Mouse (Mus musculus) myocyte (in vitro differentiated cells): ENCODE results near the gene Qprt. TPM values are rescaled to one million over a fixed set of nuclear protein-coding genes. Genes with fewer than 3 reads are reported as not detected.

ENCODE experiments used
- H3K27me3 ChIP-seq: one replicate; pipeline ENCODE4 v1.6.1; 2011; ENCODE audit not compliant: control insufficient read depth, insufficient read depth, insufficient read length
- H3K36me3 ChIP-seq: one replicate; pipeline ENCODE4 v1.6.1; 2011; ENCODE audit not compliant: control insufficient read depth, insufficient read depth
- H3K4me2 ChIP-seq: one replicate; pipeline ENCODE4 v1.6.1; 2011; ENCODE audit warnings: low read depth, control low read depth
- H3K4me3 ChIP-seq: one replicate; pipeline ENCODE4 v1.5.1; 2011; ENCODE audit warnings: mild to moderate bottlenecking, control low read depth, moderate library complexity
- H3K79me2 ChIP-seq: one replicate; pipeline ENCODE4 v1.6.1; 2011; ENCODE audit not compliant: control insufficient read depth, insufficient read depth
- H3ac ChIP-seq: one replicate; pipeline ENCODE4 v1.6.1; 2011; ENCODE audit not compliant: control insufficient read depth, insufficient read length
- CEBPB ChIP-seq: IDR thresholded peaks from 2 replicates; pipeline ENCODE4 v1.6.1; 2011; ENCODE audit warnings: mild to moderate bottlenecking, moderate library complexity; ENCODE audit not compliant: poor library complexity, insufficient read depth, severe bottlenecking
- E2F4 ChIP-seq: IDR thresholded peaks from one replicate; pipeline ENCODE4 v1.6.1; 2011; ENCODE audit warnings: mild to moderate bottlenecking, control low read depth, moderate library complexity; ENCODE audit not compliant: insufficient read depth
- MAX ChIP-seq: IDR thresholded peaks from one replicate; pipeline ENCODE4 v1.6.1; 2011; ENCODE audit warnings: low read depth, mild to moderate bottlenecking, control low read depth
- MYOD1 ChIP-seq, 3 experiments: IDR thresholded peaks; one replicate each; pipeline ENCODE4 v1.6.1; 2011; ENCODE audit warnings: control low read depth in 2 of 3, low read depth in 2 of 3, mild to moderate bottlenecking in 2 of 3, moderate library complexity in 1 of 3; ENCODE audit not compliant: insufficient read length in 2 of 3, control insufficient read depth in 1 of 3
- MYOG ChIP-seq, 3 experiments: IDR thresholded peaks; one replicate each; pipeline ENCODE4 v1.6.1; 2011; ENCODE audit warnings: control low read depth in 2 of 3, low read depth in 2 of 3, mild to moderate bottlenecking in 2 of 3; ENCODE audit not compliant: insufficient read length in 2 of 3, control insufficient read depth in 1 of 3, insufficient read depth in 1 of 3
- POLR2A ChIP-seq: IDR thresholded peaks from one replicate; pipeline ENCODE4 v1.6.1; 2011; ENCODE audit warnings: low read depth, mild to moderate bottlenecking, control low read depth, moderate library complexity; ENCODE audit not compliant: insufficient read length
- POLR2AphosphoS2 ChIP-seq: IDR thresholded peaks from one replicate; pipeline ENCODE4 v1.6.1; 2011; ENCODE audit warnings: low read depth, control low read depth; ENCODE audit not compliant: insufficient read length
- REST ChIP-seq: IDR thresholded peaks from one replicate; pipeline ENCODE4 v1.6.1; 2011; ENCODE audit warnings: mild to moderate bottlenecking, control low read depth, moderate library complexity; ENCODE audit not compliant: insufficient read depth, insufficient read length
- SRF ChIP-seq: IDR thresholded peaks from one replicate; pipeline ENCODE4 v1.6.1; 2011; ENCODE audit warnings: low read depth; ENCODE audit not compliant: control insufficient read depth, insufficient read length
- TCF12 ChIP-seq: IDR thresholded peaks from one replicate; pipeline ENCODE4 v1.6.1; 2011; ENCODE audit warnings: mild to moderate bottlenecking, control low read depth; ENCODE audit not compliant: poor library complexity, insufficient read depth, severe bottlenecking
- TCF3 ChIP-seq: IDR thresholded peaks from one replicate; pipeline ENCODE4 v1.6.1; 2011; ENCODE audit warnings: low read depth, control low read depth; ENCODE audit not compliant: insufficient read length
- USF1 ChIP-seq: IDR thresholded peaks from one replicate; pipeline ENCODE4 v1.6.1; 2011; ENCODE audit warnings: low read depth, mild to moderate bottlenecking, control low read depth, moderate library complexity
- polyA plus RNA-seq: library from polyadenylated mRNA; unstranded; fragments of >200 nt; fragmentation: generic; extraction: Trizol; gene quantifications from one replicate; pipeline ENCODE4 v1.2.1, GENCODE M21; 2012; ENCODE audit warnings: missing spikeins

Gene Qprt
- polyA plus RNA-seq, 1 experiment, result 0.04 TPM

DNA sequence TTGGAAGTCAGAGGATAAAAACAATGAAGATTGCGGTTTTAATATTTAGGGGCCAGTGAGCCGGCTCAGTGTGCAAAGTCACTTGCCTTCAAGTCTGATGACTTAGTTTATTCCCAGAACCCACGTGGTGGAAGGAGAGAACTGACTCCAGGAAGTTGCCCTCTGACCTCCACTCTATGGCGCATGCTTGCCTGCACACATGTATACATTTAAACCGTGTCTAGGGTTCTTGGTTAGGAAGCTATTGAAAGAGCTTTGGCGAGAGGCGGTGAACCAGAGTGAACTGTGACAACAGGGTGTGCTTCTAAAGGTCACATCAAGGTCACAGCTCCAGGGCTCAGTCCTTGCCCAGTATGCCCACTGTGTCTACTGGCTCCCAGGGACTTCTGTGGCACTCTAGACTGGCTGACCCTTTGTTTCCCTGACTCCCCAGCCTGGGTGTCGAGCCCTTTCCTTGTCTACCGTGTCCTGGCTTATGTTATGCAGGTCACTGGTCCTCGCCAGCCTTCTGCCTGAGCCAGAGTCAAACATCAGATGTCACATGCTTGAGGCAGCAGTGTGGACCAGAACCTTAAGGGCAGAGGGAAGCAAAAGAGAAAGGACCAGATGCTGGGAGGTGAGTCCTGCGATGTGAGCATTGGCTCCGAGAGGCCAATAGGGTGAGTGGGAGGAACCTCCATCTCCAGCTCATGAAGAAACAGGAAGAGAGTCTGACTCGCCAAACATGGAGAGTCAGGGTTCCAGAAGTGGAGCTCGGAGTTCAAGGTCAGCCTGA lies 3.2 kb downstream of the Qprt start:
- Histone ChIP-seq H3K4me2 (no peak overlapping the region), H3K79me2 (no peaks in the 10 kb centered on the region), H3K27me3 (no peaks in the 10 kb centered on the region), H3K36me3 (no peaks in the 10 kb centered on the region), H3K4me3 (no peak overlapping the region), H3ac (no peak overlapping the region)
- TF ChIP-seq POLR2AphosphoS2 (no peak), SRF (no peak), MYOD1 (IDR thresholded peaks at IDR 0.05; ENCODE audit: control insufficient read depth in 1 of 3, insufficient read length in 2 of 3, low read depth in 2 of 3) (no peak), TCF3 (no peak), MYOG (IDR thresholded peaks at IDR 0.05; ENCODE audit: control insufficient read depth in 1 of 3, insufficient read depth in 1 of 3, insufficient read length in 2 of 3, low read depth in 2 of 3) (no peak), REST (no peak), MAX (no peak)

DNA sequence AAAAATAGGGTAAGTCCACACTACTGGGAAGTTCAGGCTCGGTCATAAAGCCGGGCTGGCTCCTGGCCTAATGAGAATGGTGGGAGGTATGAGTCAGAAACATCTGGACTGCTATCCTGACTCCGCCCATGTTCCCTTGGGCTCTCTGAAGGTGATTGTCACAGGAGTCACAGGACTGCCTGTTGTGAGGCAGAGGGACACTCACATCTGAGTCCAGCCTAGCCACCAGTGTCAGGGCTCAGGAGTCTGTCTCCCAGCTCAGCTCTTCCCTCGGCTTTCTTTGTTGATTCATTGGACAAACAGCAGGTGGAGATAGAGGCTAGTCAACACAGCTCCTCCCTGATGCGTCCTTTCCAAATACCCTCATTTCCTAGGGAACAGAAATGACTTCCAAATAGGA lies 4.1 kb downstream of the Qprt start:
- Histone ChIP-seq H3K4me2 (peak overlapping the region; percentile 19), H3K36me3 (no peaks in the 10 kb centered on the region), H3ac (no peak overlapping the region), H3K4me3 (no peak overlapping the region), H3K27me3 (no peaks in the 10 kb centered on the region), H3K79me2 (no peaks in the 10 kb centered on the region)
- no peak for TF ChIP-seq MYOG (IDR thresholded peaks at IDR 0.05; ENCODE audit: control insufficient read depth in 1 of 3, insufficient read depth in 1 of 3, insufficient read length in 2 of 3, low read depth in 2 of 3)
- no peak for TF ChIP-seq MAX
- no peak for TF ChIP-seq REST
- no peak for TF ChIP-seq TCF3
- TF ChIP-seq CEBPB, result no peak
- no peak for TF ChIP-seq SRF
- TF ChIP-seq TCF12, result no peak
- no peak for TF ChIP-seq USF1
- no peak for TF ChIP-seq POLR2AphosphoS2
- no peak for TF ChIP-seq MYOD1 (IDR thresholded peaks at IDR 0.05; ENCODE audit: control insufficient read depth in 1 of 3, insufficient read length in 2 of 3, low read depth in 2 of 3)
- no peak for TF ChIP-seq E2F4

DNA sequence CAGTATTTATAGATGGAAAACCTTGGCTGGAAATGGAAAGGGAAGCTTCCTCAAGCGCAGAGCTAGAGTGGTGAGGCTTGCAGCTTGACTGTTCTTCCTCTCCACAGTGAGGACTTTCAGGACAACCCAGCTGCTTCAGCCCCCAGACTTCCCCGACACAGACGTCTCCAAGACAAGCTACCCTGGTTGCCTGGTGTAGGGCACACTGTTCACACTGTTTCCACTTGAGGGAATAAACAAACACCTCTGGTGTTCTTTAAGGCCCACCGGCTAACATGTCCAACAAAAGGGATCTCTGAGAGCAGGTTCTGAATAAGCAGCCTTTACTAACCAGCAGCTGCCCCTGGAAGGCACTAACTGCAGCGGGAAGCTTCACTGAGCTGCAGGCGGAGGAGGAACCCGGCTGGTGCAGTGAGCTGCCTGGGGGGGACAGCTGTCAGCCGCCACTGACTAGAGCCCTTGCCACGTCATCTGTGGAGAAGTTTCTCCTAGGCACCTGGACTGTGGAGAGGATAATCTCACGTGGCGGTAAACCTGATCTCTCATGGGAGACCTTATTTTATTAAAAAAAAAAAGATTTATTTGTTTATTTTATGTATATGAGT lies 5.6 kb downstream of the Qprt start:
- Histone ChIP-seq H3K79me2 (no peaks in the 10 kb centered on the region), H3K27me3 (no peaks in the 10 kb centered on the region), H3K4me2 (no peak overlapping the region), H3K36me3 (no peaks in the 10 kb centered on the region), H3K4me3 (no peak overlapping the region), H3ac (no peak overlapping the region)
- TF ChIP-seq MYOD1 (IDR thresholded peaks at IDR 0.05; ENCODE audit: control insufficient read depth in 1 of 3, insufficient read length in 2 of 3, low read depth in 2 of 3) (peak in 2 of 3 experiments; percentile 22 to 35), MYOG (IDR thresholded peaks at IDR 0.05; ENCODE audit: control insufficient read depth in 1 of 3, insufficient read depth in 1 of 3, insufficient read length in 2 of 3, low read depth in 2 of 3) (peak in 2 of 3 experiments; percentile 58 to 59), MAX (no peak)

DNA sequence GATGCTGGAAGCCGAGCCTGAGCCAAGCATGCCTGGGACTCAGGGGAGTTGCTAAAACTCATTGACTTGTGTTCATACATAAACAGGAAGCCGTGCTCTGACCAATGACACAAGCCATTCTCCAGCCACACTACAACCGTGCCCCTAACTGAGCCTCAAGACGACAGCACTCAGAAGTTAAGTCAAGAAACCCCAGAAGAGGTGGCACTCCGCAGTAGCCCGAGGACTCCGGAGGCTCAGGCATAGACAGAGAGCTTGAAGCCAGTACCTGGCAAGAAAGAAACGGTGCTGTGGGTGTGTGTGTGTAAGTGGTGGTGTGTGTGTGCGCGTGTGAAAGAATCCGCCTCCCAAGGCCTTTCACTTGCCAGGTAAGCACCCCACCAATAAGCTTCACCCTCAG lies 7.1 kb downstream of the Qprt start:
- no peak overlapping the region for H3K4me2 ChIP-seq
- H3K4me3 ChIP-seq, result no peak overlapping the region
- TF ChIP-seq USF1, result no peak
- TF ChIP-seq MAX, result no peak
- TF ChIP-seq REST, result no peak
- no peak for TF ChIP-seq POLR2A
- no peaks in the 10 kb centered on the region for H3K27me3 ChIP-seq
- H3K79me2 ChIP-seq, result no peaks in the 10 kb centered on the region
- no peak overlapping the region for H3ac ChIP-seq
- H3K36me3 ChIP-seq, result no peaks in the 10 kb centered on the region

- Histone ChIP-seq H3K27me3 (peaks cover 3% of the 10 kb centered on the region), H3ac (no peak overlapping the region), H3K4me2 (no peak overlapping the region), H3K79me2 (no peaks in the 10 kb centered on the region), H3K4me3 (no peak overlapping the region), H3K36me3 (no peaks in the 10 kb centered on the region)
- TF ChIP-seq REST, result no peak
- peak in 2 of 3 experiments; percentile 50 for TF ChIP-seq MYOD1 (IDR thresholded peaks at IDR 0.05; ENCODE audit: control insufficient read depth in 1 of 3, insufficient read length in 2 of 3, low read depth in 2 of 3)
- TF ChIP-seq SRF, result no peak
These were observed 8.3 kb downstream of the Qprt start for GRCm38 (mm10) chr7:127113614-127114259.
